Mouse (Mus musculus): ENCODE results near the gene C2. TPM values are rescaled to one million over a fixed set of nuclear protein-coding genes. Genes with fewer than 3 reads are reported as not detected.
"Not testable (repeated sequence)": the region's sequence is repeated elsewhere in the genome, so short reads cannot be mapped to it uniquely, and the experiment has no call there.

The C2 gene
- polyA plus RNA-seq, 1 experiment from 2014 or later = 1.4 TPM

DNA sequence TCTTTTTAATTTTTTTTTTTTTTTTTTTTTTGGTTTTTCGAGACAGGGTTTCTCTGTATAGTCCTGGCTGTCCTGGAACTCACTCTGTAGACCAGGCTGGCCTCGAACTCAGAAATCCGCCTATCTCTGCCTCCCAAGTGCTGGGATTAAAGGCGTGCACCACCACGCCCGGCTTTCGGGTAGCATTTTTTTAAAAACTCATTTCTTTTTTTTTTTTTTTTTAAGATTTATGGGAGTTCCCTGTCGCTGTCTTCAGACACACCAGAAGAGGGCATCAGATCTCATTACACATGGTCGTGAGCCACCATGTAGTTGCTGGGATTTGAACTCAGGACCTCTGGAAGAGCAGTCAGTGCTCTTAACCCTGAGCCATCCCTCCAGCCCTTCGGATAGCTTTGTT lies 3.9 kb upstream of the C2 start:
- H3K4me2 ChIP-seq; H3K9me3 ChIP-seq (replicated peaks); H3K27me3 ChIP-seq; H3K27ac ChIP-seq; ATAC-seq; H3K4me3 ChIP-seq; H3K9ac ChIP-seq: not testable (repeated sequence)
- H3K36me3 ChIP-seq (ENCODE audit: poor library complexity, severe bottlenecking) = peaks cover 59% of the 10 kb centered on the region
- H3K4me1 ChIP-seq = peaks cover 30% of the 10 kb centered on the region
- WGBS = 94% methylated on average over 9 of the region's 10 CpGs

DNA sequence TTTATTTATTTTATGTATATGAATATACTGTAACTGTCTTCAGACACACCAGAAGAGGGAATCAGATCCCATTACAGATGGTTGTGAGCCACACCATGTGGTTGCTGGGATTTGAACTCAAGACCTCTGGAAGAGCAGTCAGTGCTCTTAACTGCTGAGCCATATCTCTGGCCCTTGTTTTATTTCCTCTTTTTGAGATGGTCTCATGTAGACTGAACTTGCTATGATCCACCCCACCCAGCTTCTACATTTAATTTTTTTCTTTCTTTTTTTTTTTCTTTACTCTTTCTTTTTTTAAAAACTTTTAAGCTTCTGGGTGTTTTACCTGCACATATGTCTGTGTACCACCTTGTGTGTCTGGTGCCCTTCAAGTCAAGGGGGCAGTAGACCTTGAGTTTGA lies 2.8 kb upstream of the C2 start:
- not testable (repeated sequence) for H3K27ac ChIP-seq; H3K9me3 ChIP-seq (replicated peaks); H3K27me3 ChIP-seq; H3K9ac ChIP-seq; ATAC-seq
- 0 out of 2 replicates have a peak overlapping the region, but pooled peaks have one; percentile 96 for H3K4me3 ChIP-seq
- H3K36me3 ChIP-seq (ENCODE audit: poor library complexity, severe bottlenecking) = peaks cover 55% of the 10 kb centered on the region
- H3K4me2 ChIP-seq = peak overlapping the region; percentile 82
- peaks cover 41% of the 10 kb centered on the region for H3K4me1 ChIP-seq

DNA sequence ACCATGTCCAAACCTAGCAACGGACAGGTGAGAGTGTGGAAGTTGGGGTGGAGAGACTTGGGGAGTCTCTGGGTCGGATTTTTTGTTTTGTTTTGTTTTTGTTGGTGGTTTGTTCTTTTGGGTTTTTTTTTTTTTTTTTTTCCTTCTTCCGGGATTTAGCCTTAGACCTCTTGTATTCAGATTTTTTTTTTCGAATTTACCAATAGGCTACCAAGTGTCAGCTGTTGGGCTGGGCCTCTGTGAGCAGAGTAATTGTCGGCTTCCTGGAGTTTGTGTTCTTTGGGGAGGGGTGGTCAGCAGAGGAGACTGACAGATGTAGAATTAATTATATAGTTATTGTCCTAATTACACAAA lies 1.8 kb upstream of the C2 start:
- H3K9ac ChIP-seq = peak overlapping the region; percentile 99
- peaks cover 51% of the 10 kb centered on the region for H3K4me1 ChIP-seq
- H3K27ac ChIP-seq = peak overlapping the region; percentile 96
- H3K36me3 ChIP-seq (ENCODE audit: poor library complexity, severe bottlenecking) = peaks cover 50% of the 10 kb centered on the region
- 0% methylated on average over 5 of the region's 5 CpGs for WGBS
- peak overlapping the region; percentile 96 for H3K4me3 ChIP-seq
- no peak for ATAC-seq
- no peaks in the 10 kb centered on the region for H3K27me3 ChIP-seq
- H3K9me3 ChIP-seq (replicated peaks) = no peaks in the 10 kb centered on the region
- peak overlapping the region; percentile 82 for H3K4me2 ChIP-seq

DNA sequence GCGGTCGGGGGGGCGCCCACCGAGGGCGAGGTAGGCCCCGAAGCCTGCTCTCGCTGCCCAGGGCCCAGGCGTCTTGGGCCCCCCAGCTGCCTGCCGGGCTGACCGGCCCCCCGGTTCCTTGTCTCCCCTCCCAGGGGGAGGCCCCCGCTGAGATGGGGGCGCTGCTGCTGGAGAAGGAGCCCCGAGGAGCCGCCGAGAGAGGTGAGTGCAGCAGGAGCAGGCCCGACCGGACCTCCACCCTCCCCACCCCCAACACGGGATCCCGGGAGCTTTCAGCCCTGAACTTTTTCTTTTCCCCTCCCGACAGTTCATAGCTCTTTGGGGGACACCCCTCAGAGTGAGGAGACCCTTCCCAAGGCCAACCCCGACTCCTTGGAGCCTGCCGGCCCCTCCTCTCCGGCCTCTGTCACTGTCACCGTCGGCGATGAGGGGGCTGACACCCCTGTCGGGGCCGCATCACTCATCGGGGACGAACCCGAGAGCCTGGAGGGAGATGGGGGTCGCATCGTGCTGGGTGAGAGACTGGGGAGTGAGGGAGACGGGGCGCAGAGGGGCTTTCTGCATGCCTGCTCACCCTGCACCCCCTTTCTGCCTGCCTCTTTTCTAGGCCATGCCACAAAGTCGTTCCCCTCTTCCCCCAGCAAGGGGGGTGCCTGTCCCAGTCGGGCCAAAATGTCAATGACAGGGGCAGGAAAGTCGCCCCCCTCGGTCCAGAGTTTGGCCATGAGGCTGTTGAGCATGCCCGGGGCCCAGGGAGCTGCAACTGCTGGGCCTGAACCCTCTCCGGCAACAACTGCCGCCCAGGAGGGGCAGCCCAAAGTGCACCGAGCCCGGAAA lies 1.2 kb upstream of the C2 start:
- WGBS = 1% methylated on average over 34 of the region's 45 CpGs
- peaks cover 44% of the 10 kb centered on the region for H3K36me3 ChIP-seq (ENCODE audit: poor library complexity, severe bottlenecking)
- no peaks in the 10 kb centered on the region for H3K27me3 ChIP-seq
- ATAC-seq = peak; percentile 3; the same call in 1 of the 2 replicates
- no peaks in the 10 kb centered on the region for H3K9me3 ChIP-seq (replicated peaks)
- peak overlapping the region; percentile 82 for H3K4me2 ChIP-seq
- H3K27ac ChIP-seq = peak overlapping the region; percentile 96
- H3K4me1 ChIP-seq = peaks cover 51% of the 10 kb centered on the region
- H3K4me3 ChIP-seq = peak overlapping the region; percentile 96
- H3K9ac ChIP-seq = peak overlapping the region; percentile 99

DNA sequence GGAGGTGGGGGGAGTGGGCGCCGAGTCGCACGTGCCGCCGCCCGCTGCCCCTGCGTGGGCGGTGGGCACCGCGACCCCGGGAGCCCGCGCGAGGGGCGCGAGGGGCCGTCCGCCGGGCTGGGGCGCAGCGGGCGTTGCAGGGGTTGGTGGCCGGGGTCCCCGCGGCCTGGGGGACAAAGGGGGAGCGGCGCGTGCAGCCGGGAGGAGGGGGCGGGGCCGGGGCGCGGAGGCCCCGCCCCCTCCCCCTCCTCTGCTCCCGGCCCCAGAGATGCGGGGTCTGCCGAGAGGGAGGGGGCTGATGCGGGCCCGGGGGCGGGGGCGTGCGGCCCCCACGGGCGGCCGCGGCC lies 614 bp upstream of the C2 start:
- peak overlapping the region; percentile 99 for H3K9ac ChIP-seq
- H3K4me3 ChIP-seq = peak overlapping the region; percentile 96
- peaks cover 38% of the 10 kb centered on the region for H3K36me3 ChIP-seq (ENCODE audit: poor library complexity, severe bottlenecking)
- H3K27ac ChIP-seq = peak overlapping the region; percentile 96
- WGBS = 0% methylated on average over 6 of the region's 47 CpGs
- ATAC-seq = peak; percentile 22; the same call in 1 of the 2 replicates
- H3K27me3 ChIP-seq = no peaks in the 10 kb centered on the region
- H3K9me3 ChIP-seq (replicated peaks) = no peaks in the 10 kb centered on the region
- H3K4me1 ChIP-seq = peaks cover 53% of the 10 kb centered on the region
- H3K4me2 ChIP-seq = peak overlapping the region; percentile 82

DNA sequence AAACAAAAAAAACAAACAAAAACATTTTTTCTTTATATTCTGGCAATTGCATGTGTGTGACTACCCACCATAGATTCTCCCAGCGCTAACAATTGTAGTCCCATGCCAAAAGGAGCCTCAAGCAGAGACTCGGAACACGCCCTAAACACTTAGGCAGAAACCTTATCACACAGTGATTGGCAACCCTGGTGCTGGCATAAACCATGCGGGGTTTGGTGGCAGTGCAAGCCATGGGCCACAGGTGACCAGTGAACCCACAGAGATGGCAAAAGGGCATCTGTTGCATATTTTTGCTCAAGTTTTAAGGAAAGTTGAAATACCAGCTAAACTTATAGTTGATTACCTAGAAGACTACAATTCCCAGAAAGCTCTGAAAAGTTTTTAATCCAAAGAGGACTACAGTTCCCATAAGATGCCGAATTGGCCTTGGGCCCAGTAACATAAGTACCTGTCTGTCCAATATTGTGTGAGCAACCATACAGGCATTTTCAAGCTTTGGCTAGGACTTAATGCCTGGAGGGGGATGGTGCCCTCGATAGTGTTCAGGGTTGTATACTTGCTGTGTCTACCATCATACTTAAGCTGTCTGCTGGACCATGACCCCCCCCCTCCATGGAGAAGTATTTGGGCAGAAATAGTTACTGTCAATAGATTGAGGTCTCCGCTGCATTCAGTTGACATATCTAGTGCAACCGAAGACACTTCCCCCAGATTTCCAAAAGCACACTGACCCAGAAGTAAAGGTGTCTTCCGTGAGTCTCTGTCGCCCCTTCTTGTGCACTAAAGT lies 499 bp downstream of the C2 start:
- Histone ChIP-seq H3K36me3 (ENCODE audit: poor library complexity, severe bottlenecking) (peaks cover 27% of the 10 kb centered on the region), H3K4me1 (peaks cover 57% of the 10 kb centered on the region), H3K9ac (peak overlapping the region; percentile 99), H3K27me3 (no peaks in the 10 kb centered on the region), H3K27ac (peak overlapping the region; percentile 96), H3K4me3 (peak overlapping the region; percentile 96), H3K4me2 (peak overlapping the region; percentile 82), H3K9me3 (replicated peaks) (no peaks in the 10 kb centered on the region)
- WGBS = 14% methylated on average over 10 of the region's 10 CpGs
- ATAC-seq = no peak

DNA sequence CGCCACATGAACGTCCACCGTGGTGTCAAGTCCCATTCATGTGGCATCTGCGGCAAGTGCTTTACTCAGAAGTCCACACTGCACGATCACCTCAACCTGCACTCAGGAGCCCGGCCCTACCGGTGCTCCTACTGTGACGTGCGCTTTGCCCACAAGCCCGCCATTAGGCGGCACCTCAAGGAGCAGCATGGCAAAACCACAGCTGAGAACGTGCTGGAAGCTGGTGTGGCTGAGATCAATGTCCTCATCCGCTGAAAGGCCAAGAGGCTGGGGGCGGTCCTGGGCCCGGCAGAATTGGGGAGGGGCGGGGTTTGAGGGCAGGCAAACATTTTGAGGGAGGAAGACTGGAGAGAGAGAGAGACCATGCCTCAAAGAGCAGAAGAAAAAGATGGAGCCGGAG lies 1.7 kb downstream of the C2 start:
- H3K27me3 ChIP-seq = no peaks in the 10 kb centered on the region
- H3K4me1 ChIP-seq = peaks cover 55% of the 10 kb centered on the region
- ATAC-seq = no peak
- peak overlapping the region; percentile 91; the same call in 1 of the 2 replicates for H3K27ac ChIP-seq
- H3K36me3 ChIP-seq (ENCODE audit: poor library complexity, severe bottlenecking) = peaks cover 16% of the 10 kb centered on the region
- H3K4me2 ChIP-seq = peak overlapping the region; percentile 82
- no peaks in the 10 kb centered on the region for H3K9me3 ChIP-seq (replicated peaks)
- WGBS = 83% methylated on average over 17 of the region's 17 CpGs
- no peak overlapping the region for H3K9ac ChIP-seq
- 0 out of 2 replicates have a peak overlapping the region, but pooled peaks have one; percentile 79 for H3K4me3 ChIP-seq

DNA sequence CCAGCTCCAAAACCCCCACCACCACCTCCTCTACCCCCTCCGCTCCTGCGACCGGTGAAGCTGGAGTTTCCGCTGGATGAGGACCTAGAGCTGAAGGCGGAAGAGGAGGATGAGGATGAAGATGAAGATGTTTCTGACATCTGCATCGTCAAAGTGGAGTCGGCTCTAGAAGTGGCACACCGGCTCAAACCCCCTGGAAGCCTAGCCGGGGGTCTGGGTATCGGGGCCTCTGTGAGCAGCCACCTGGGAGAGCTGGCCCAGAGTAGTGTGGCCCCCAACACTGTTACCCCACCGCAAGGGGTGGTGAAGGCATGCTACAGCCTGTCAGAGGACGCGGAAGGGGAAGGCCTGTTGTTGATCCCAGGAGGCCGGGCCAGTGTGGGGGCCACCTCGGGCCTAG lies 2.3 kb downstream of the C2 start:
- peaks cover 50% of the 10 kb centered on the region for H3K4me1 ChIP-seq
- no peaks in the 10 kb centered on the region for H3K9me3 ChIP-seq (replicated peaks)
- no peaks in the 10 kb centered on the region for H3K27me3 ChIP-seq
- peak overlapping the region; percentile 91 for H3K27ac ChIP-seq
- H3K4me2 ChIP-seq = peak overlapping the region; percentile 82
- ATAC-seq = no peak
- 91% methylated on average over 15 of the region's 15 CpGs for WGBS
- peak overlapping the region; percentile 79 for H3K4me3 ChIP-seq
- peak overlapping the region; percentile 96 for H3K9ac ChIP-seq
- H3K36me3 ChIP-seq (ENCODE audit: poor library complexity, severe bottlenecking) = peaks cover 12% of the 10 kb centered on the region

DNA sequence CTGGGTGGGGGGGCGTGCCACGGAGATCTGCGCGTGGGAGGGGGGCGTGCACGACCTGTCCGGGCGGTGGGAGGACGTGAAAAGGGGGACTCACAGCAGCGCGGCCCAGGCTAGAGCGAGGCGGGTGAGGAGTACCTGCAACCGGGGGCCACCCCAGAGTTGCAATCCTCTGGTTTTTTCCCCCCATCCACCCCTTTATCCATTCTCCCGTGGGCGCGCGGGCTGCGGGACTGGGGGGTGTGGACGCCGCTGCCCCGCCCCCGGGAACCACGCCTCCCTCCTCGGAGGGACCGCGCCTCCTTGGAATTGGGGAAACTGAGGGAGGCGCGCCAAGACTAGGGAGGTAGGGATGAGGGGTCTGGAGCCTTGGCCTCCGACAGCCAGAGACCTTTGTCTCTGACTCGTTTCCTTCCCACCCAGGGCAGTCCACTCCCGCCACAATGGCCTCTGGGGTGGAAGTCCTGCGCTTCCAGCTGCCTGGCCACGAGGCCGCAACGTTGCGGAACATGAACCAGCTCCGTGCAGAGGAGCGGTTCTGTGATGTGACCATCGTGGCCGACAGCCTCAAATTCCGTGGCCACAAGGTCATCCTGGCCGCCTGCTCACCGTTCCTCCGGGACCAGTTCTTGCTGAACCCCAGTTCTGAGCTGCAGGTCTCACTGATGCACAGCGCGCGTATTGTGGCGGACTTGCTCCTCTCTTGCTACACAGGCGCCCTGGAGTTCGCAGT lies 3.1 kb downstream of the C2 start:
- H3K4me3 ChIP-seq = peak overlapping the region; percentile 79
- peaks cover 42% of the 10 kb centered on the region for H3K4me1 ChIP-seq
- ATAC-seq = peak; percentile 34
- peak overlapping the region; percentile 91 for H3K27ac ChIP-seq
- H3K4me2 ChIP-seq = peak overlapping the region; percentile 82
- no peaks in the 10 kb centered on the region for H3K9me3 ChIP-seq (replicated peaks)
- WGBS = 6% methylated on average over 44 of the region's 51 CpGs
- H3K27me3 ChIP-seq = no peaks in the 10 kb centered on the region
- peaks cover 12% of the 10 kb centered on the region for H3K36me3 ChIP-seq (ENCODE audit: poor library complexity, severe bottlenecking)
- H3K9ac ChIP-seq = peak overlapping the region; percentile 96

DNA sequence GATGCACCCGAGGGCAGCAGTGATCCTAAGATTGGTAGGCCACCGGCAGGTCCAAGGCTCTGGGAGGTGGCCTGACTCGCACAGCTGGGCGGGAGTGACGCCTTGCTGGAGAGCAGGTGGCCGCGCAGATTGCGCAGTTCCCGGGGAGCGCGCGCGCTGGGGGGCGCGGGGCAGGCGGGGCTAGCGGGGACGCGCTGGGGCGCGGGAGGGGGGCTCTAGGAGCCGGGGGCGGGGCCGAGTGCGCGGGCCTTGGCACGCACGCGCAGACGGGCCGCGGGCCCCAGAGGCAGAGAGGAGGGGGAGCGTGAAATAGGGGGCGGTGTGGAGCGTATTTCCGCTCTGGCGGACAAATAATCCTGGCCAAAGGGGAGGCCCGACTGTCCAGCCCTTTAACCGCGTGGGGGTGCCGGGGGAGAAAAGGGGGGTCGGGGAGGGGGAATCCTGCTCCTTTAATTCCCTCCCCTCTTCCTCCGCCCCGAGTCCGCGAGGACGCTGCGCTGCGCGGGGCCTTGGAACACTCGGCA lies 3.9 kb downstream of the C2 start:
- peak; percentile 87 for ATAC-seq
- Histone ChIP-seq H3K27me3 (no peaks in the 10 kb centered on the region), H3K36me3 (ENCODE audit: poor library complexity, severe bottlenecking) (peaks cover 12% of the 10 kb centered on the region), H3K4me1 (peaks cover 37% of the 10 kb centered on the region), H3K4me3 (peak overlapping the region; percentile 79), H3K4me2 (peak overlapping the region; percentile 82), H3K27ac (peak overlapping the region; percentile 91), H3K9me3 (replicated peaks) (no peaks in the 10 kb centered on the region), H3K9ac (peak overlapping the region; percentile 96)
- 0% methylated on average over 24 of the region's 51 CpGs for WGBS

DNA sequence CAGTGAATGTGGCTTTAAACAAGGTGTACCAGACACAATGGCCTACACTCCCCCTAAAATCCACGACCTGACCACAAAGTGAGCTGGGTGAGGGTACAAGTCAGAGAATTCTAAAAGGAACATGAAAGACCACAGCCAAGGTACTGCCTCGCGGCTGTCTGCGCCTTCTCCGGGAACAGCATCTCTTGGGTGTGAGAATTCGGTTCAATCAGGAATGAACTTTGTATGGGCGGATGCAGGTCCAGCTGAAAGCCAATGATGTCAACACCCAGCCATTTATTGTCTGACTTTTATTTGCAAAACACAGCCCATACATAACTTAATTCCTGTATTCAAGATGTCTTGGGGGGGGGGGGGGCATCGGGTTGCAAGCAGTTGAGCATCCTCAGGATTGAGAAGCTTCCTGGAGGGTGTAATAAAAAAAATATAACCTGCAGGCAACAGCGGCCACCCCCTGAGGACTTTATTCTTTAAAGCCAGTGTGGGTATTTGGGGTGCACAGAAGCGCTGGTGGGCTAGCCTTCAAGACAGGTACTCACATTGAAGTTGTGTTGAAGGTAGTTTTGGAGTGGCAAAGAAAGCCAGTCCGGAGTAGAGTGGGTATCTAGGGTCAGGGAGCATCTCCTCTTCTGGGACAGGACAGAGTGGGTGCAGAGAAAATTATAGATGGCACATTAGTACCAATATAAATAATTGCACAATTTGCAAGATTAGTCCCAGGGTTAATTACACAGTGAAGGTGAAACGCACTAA lies 4.8 kb downstream of the C2 start:
- peaks cover 37% of the 10 kb centered on the region for H3K4me1 ChIP-seq
- H3K36me3 ChIP-seq (ENCODE audit: poor library complexity, severe bottlenecking) = peaks cover 12% of the 10 kb centered on the region
- H3K9ac ChIP-seq = peak overlapping the region; percentile 70; the same call in 1 of the 2 replicates
- ATAC-seq = no peak
- H3K27me3 ChIP-seq = no peaks in the 10 kb centered on the region
- H3K4me3 ChIP-seq = peak overlapping the region; percentile 79
- H3K27ac ChIP-seq = peak overlapping the region; percentile 91
- H3K4me2 ChIP-seq = peak overlapping the region; percentile 82
- WGBS = 69% methylated on average over 12 of the region's 12 CpGs
- H3K9me3 ChIP-seq (replicated peaks) = no peaks in the 10 kb centered on the region

All from forebrain, embryonic 13.5 days (tissue).